Mouse (Mus musculus) forebrain, postnatal 0 days (tissue): ENCODE measurements around the gene Dusp16. TPM values are rescaled to one million over a fixed set of nuclear protein-coding genes. Genes with fewer than 3 reads are reported as not detected.

Source experiments
- ATAC-seq: fragments of 200-750 bp; cut with Nextera tagmentation; 2 replicates; pipeline ENCODE4 v1.8.0; 2017; ENCODE audit warnings: mild to moderate bottlenecking, moderate library complexity
- DNase-seq: peaks from one replicate; pipeline ENCODE4 v3.0.0-alpha.2; 2015
- H3K27ac ChIP-seq: fragments of 300-500 bp; sonication (generic); 2 replicates; pipeline ENCODE4 v1.5.1; 2014; ENCODE audit warnings: low read depth, mild to moderate bottlenecking, antibody characterized with exemption, low read length, moderate library complexity, mixed read lengths
- H3K27me3 ChIP-seq: fragments of 300-500 bp; sonication (generic); 2 replicates; pipeline ENCODE4 v1.6.1; 2014; ENCODE audit warnings: mild to moderate bottlenecking, low read length, mixed read lengths; ENCODE audit not compliant: insufficient read depth
- H3K36me3 ChIP-seq: fragments of 300-500 bp; sonication (generic); 2 replicates; pipeline ENCODE4 v1.6.1; 2014; ENCODE audit warnings: mild to moderate bottlenecking, moderate library complexity; ENCODE audit not compliant: insufficient read depth
- H3K4me1 ChIP-seq: fragments of 300-500 bp; sonication (generic); 2 replicates; pipeline ENCODE4 v1.6.1; 2014; ENCODE audit warnings: antibody characterized with exemption; ENCODE audit not compliant: insufficient read depth
- H3K4me2 ChIP-seq: fragments of 300-500 bp; sonication (generic); 2 replicates; pipeline ENCODE4 v1.6.1; 2014; ENCODE audit warnings: low read depth, mild to moderate bottlenecking, moderate library complexity
- H3K4me3 ChIP-seq: fragments of 300-500 bp; sonication (generic); 2 replicates; pipeline ENCODE4 v1.5.1; 2014; ENCODE audit warnings: low read depth, low read length, mixed read lengths
- H3K9ac ChIP-seq: fragments of 300-500 bp; sonication (generic); 2 replicates; pipeline ENCODE4 v1.6.1; 2014; ENCODE audit warnings: mild to moderate bottlenecking
- H3K9me3 ChIP-seq: fragments of 300-500 bp; sonication (generic); 2 replicates; pipeline ENCODE4 v1.6.1; 2016; ENCODE audit warnings: low read length
- CTCF ChIP-seq: sonication (generic); IDR thresholded peaks from 2 replicates; pipeline ENCODE4 v1.5.1; 2016; ENCODE audit warnings: antibody characterized with exemption, control low read depth, low read depth
- WGBS: fragments of 180-500 bp; shearing (Covaris S2); extraction: QIAGEN DNeasy Blood & Tissue Kit; methylation state at CpG from one replicate; pipeline ENCODE4 v1.1.7; 2014; 5-methylcytosine and 5-hydroxymethylcytosine counted together
- polyA plus RNA-seq: library from polyadenylated mRNA; unstranded; fragments of >200 nt; fragmentation: Nextera tagmentation; extraction: Ambion mirVana; gene quantifications from 2 replicates; pipeline ENCODE4 v1.2.1, GENCODE M21; 2015
- total RNA-seq: library from RNA; depleted of rRNA; stranded (reverse); fragments of >200 nt; gene quantifications from 2 replicates; pipeline ENCODE4 v1.2.3, GENCODE M21; 2014; rRNA removed

Dusp16 gene
- 3.4 and 5.7 TPM in 2 replicates for total RNA-seq
- 1.9 and 2.7 TPM in 2 replicates for polyA plus RNA-seq

DNA sequence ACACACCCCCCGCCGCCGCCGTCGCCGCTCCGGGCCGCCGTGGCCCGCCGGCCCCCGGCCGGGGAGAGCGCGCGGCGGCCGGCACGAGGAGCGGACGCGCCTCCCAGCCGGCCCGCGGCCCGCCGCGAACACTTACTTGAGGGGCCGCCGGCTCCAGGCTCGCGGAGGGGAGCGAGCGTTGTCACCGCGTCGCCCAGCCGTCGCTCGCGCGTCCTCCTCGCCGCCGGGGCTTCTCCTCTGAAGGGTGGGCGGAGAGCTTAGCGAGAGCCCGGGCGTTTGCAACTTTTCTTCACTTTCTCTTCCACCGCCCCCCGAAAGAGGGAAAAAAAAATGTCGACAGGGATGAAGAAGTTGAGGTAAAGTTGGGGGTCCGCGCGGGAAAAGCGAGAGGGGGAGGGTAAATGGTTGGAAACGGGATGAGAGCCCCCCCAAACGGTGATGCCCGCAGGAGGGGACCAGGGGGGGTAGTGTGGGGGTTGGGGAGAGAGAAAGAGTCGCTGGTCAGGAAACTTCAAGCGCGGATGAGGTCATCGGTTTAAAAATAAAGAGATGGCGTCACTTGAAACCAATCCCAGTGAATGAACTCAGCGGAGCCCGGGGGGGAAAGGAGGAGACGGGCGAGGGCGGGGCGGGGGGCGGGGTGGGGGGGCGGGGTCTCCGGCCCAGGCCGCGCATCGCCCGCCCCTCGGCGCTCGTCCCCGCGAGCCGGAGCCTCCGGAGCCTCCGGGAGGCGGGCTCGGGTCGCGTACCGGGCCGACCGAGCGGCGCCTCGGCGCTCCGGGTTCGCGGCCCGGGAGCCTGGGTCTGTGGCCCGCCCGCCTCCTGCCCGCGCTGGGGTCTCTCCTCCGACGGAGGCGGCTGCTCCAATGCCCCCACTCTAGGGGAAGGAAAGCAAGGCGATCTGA is at the start of gene Dusp16:
Gene Dusp16 (minus strand): TSS at position 485 of the 905 bp plus-strand sequence.
- DNase-seq (peak; percentile 88), ATAC-seq (peak; percentile 88)
- 3% methylated on average over 87 of the region's 108 CpGs for WGBS
- Histone ChIP-seq H3K36me3 (no peaks in the 10 kb centered on the region), H3K9me3 (no peaks in the 10 kb centered on the region), H3K4me3 (peak within 1 kb of the TSS; percentile 76), H3K4me1 (no peaks in the 10 kb centered on the region), H3K27ac (peak within 1 kb of the TSS; percentile 80), H3K4me2 (peak within 1 kb of the TSS; percentile 83), H3K27me3 (no peaks in the 10 kb centered on the region), H3K9ac (peak within 1 kb of the TSS; percentile 65)
- TF ChIP-seq CTCF = no peak

DNA sequence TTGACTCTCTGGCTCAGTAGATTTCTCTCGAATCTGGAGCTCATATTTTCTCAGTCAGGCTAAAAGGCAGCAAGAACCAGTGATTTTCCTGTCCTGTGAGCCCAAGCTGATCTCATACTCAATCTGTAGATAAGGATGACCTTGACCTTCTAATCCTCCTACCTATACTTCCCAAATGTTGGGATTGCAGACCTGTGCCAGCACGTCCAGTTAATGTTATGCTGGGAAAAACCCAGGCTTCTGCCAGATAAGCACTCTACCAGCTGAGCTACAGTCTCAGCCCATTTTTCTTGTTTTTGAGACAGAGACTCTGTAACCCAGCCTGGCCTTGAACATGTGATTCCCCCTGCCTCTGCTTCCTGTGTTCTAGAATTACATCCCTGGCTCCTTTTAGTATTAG is 47.9 kb upstream of the Dusp16 start:
- Histone ChIP-seq H3K27ac (no peak overlapping the region), H3K36me3 (peaks cover 10% of the 10 kb centered on the region), H3K4me2 (no peak overlapping the region), H3K9ac (no peak overlapping the region), H3K4me3 (no peak overlapping the region), H3K4me1 (no peaks in the 10 kb centered on the region), H3K9me3 (no peaks in the 10 kb centered on the region), H3K27me3 (no peaks in the 10 kb centered on the region)
- no peak for DNase-seq
- ATAC-seq = no peak
- WGBS = 84% methylated on average over 2 of the region's 2 CpGs
- TF ChIP-seq CTCF = no peak

DNA sequence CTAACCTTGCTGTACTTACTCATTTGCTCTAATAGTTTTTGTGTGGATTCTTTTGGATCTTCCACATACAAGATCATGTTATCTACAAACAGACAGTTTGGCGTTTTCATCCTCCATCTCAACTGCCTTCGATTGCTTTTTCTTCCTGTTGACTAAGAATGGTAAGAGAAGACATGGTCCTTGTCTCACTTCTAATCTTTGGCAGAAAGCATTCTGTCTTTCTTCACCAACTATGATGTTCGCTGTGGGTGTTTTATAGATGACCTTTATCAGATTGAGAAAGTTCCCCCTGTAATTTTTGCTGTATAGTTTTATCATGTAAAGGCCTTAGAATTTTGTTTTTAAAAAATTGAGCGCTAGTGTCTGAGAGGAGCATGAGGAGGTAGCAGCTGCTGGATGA is 45.7 kb upstream of the Dusp16 start:
- Histone ChIP-seq H3K9me3 (no peaks in the 10 kb centered on the region), H3K36me3 (peaks cover 10% of the 10 kb centered on the region), H3K4me1 (no peaks in the 10 kb centered on the region), H3K4me3 (no peak overlapping the region), H3K27me3 (no peaks in the 10 kb centered on the region), H3K4me2 (no peak overlapping the region), H3K27ac (no peak overlapping the region), H3K9ac (no peak overlapping the region)
- no peak for TF ChIP-seq CTCF
- DNase-seq (no peak), ATAC-seq (no peak)
- 94% methylated on average over 4 of the region's 4 CpGs for WGBS

DNA sequence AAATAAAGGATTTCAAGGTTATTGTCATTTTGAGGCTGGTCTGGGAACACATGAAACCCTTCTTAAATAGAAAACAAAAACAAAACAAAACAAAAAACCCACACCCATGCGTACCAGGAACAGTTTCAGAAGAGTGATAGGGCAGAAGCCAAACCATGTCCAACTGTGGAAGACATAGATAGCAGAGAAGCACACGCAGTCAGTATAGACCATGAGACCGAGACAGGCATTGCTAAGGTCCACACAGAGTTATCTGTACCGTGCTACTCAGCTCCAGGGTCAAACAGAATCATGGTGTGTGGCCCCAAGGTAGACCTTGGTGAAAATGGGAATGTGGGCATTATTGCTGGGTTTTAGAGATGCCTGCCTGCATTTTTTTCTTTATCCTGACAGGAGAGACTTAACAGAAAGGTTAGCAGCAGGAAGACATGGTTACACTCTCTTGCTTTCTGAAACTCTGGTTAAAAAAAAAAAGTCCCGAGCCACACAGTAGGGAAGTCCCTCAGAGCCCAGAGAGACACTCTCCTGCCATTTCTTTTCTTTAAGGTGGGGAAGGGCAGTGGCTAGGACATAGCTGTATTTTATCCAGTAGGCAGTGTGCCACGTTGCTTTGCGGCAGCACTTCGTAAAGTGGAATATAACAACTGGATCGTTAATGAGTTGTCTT is 42.3 kb upstream of the Dusp16 start:
- Histone ChIP-seq H3K27me3 (no peaks in the 10 kb centered on the region), H3K9me3 (no peaks in the 10 kb centered on the region), H3K4me3 (no peak overlapping the region), H3K27ac (no peak overlapping the region), H3K9ac (no peak overlapping the region), H3K4me1 (no peaks in the 10 kb centered on the region), H3K4me2 (no peak overlapping the region), H3K36me3 (peaks cover 10% of the 10 kb centered on the region)
- 63% methylated on average over 9 of the region's 9 CpGs for WGBS
- no peak for DNase-seq
- ATAC-seq = no peak
- TF ChIP-seq CTCF = no peak

DNA sequence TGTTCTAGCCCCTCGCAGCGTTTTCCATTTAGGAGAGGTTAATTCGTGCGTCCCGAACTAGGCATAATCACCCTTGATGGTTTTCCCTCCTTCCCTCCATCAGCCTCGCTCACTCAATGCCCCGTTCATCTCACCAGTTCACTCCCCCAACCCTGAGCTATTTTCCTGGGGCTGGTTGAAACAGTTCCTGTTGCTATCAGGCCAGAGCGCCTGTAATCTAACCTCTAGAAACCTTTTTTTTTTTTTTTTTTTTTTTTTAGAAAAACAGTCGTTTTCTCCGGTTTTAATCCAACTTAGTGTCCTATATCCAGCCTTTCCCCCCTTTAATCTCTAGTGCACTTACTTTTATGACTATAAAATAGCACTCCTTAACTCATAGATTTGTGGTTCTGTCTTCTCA is 38.4 kb upstream of the Dusp16 start:
- peak overlapping the region; percentile 68 for H3K4me2 ChIP-seq
- 6% methylated on average over 10 of the region's 10 CpGs for WGBS
- peak overlapping the region; percentile 87 for H3K4me3 ChIP-seq
- H3K27me3 ChIP-seq = no peaks in the 10 kb centered on the region
- no peak for DNase-seq
- ATAC-seq = no peak
- H3K9ac ChIP-seq = peak overlapping the region; percentile 88
- no peaks in the 10 kb centered on the region; the same call in 1 of the 2 replicates for H3K4me1 ChIP-seq
- H3K36me3 ChIP-seq = no peaks in the 10 kb centered on the region
- TF ChIP-seq CTCF = no peak
- no peaks in the 10 kb centered on the region for H3K9me3 ChIP-seq
- peak overlapping the region; percentile 84; the same call in 1 of the 2 replicates for H3K27ac ChIP-seq

DNA sequence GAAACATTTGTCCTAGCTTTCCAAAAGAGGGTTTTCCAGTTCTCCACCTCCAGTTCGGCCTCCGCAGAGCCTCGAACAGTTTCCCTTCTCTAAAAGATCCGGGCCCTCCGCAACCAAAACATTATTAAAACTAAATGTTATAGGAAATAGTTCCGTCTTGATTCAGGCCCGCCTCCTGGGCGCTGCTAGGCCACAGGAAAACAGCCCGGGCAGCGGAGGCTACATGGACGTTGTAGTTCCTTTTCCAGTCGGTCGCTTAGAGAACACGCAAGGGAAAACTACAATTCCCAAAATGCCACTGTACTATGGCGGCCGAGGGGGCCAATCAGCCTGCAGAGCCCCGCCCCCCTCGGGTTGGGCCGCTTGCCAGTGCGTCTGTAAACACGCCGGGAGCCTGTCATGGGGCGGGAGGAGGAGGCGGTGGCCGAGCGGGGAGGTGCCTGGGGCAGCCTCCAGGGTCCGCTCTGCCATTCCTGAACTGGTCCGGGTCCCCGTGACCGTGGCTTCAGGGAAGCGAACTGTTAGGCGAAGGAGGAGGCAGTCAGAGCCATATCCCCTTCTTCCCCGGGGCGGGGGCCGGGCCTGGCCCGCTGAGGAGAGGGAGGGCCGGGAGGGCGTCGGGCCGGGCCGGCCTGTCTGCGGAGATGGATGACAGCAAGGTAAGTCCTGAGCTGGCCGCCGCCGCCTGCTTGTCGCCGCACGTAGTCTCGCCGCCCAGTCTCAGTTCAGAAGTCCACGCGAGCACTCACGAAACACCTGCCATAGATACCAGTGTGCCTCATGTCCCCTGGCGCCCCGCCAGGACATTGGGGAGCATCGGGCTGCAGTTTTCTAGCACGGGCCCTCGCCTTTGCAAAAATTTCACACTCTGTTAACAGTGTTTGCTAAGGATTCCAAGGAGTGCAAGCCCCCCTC is 37.6 kb upstream of the Dusp16 start, which contains the start of gene Crebl2:
Gene Crebl2 (plus strand): TSS at position 369 of the 915 bp plus-strand sequence.
- ATAC-seq = peak; percentile 98
- 2% methylated on average over 57 of the region's 58 CpGs for WGBS
- H3K36me3 ChIP-seq = no peaks in the 10 kb centered on the region

More for the DNA sequence above, 37.6 kb upstream of the Dusp16 start, which contains the start of gene Crebl2:
- H3K9me3 ChIP-seq = no peaks in the 10 kb centered on the region
- H3K27me3 ChIP-seq = no peaks in the 10 kb centered on the region
- H3K4me2 ChIP-seq = peak within 1 kb of the TSS; percentile 68
- DNase-seq = peak; percentile 98
- peak within 1 kb of the TSS; percentile 87 for H3K4me3 ChIP-seq
- H3K9ac ChIP-seq = peak within 1 kb of the TSS; percentile 88
- no peaks in the 10 kb centered on the region; the same call in 1 of the 2 replicates for H3K4me1 ChIP-seq
- H3K27ac ChIP-seq = peak within 1 kb of the TSS; percentile 84
- TF ChIP-seq CTCF = peak; percentile 32
